In genomic region chr19:36378511-36379232, GRCm38 (mm10) we compare ENCODE assay signal across 13 mouse cellular contexts.
"Had no signal": no experiment of that assay in that cellular context is flagged by ENCODE, and none has a peak within 500 bp of the region (broad histone marks: within the 10 kb centered on the region; RNA-seq: fewer than 3 reads in every experiment).

No protein-coding gene starts in this region.

- DNase-seq: gastrocnemius, postnatal 14 days; gastrocnemius, postnatal 36 days; heart, adult 2 months; heart, postnatal 14 days; heart, postnatal 36 days; kidney, adult 11 months; kidney, adult 2 months; kidney, adult 9 months; kidney, postnatal 10 days; kidney, postnatal 25 days; kidney, postnatal 4 days; liver; liver, embryonic 13.5 days had no signal
